Mouse (Mus musculus) embryonic facial prominence, embryonic 15.5 days (tissue): ENCODE results near the gene Hnrnpa2b1. TPM values are rescaled to one million over a fixed set of nuclear protein-coding genes. Genes with fewer than 3 reads are reported as not detected.

Experiments used
- ATAC-seq: fragments of 200-750 bp; cut with Nextera tagmentation; 2 replicates; pipeline ENCODE4 v1.8.0; 2017; ENCODE audit warnings: low read depth, moderate TSS enrichment; ENCODE audit not compliant: insufficient number of reproducible peaks, low FRiP score, low TSS enrichment
- H3K27ac ChIP-seq: fragments of 300-500 bp; sonication (generic); replicated peaks from 2 replicates; pipeline ENCODE4 v1.5.1; 2015; ENCODE audit warnings: mild to moderate bottlenecking, inconsistent platforms
- H3K27me3 ChIP-seq: fragments of 300-500 bp; sonication (generic); 2 replicates; pipeline ENCODE4 v1.6.1; 2015; ENCODE audit warnings: inconsistent platforms
- H3K36me3 ChIP-seq: fragments of 300-500 bp; sonication (generic); 2 replicates; pipeline ENCODE4 v1.6.1; 2015; ENCODE audit warnings: mild to moderate bottlenecking, inconsistent platforms
- H3K4me1 ChIP-seq: fragments of 300-500 bp; sonication (generic); 2 replicates; pipeline ENCODE4 v1.6.1; 2015; ENCODE audit warnings: inconsistent platforms
- H3K4me2 ChIP-seq: fragments of 300-500 bp; sonication (generic); replicated peaks from 2 replicates; pipeline ENCODE4 v1.6.1; 2015; ENCODE audit warnings: mild to moderate bottlenecking, inconsistent platforms
- H3K4me3 ChIP-seq: fragments of 300-500 bp; sonication (generic); replicated peaks from 2 replicates; pipeline ENCODE4 v1.5.1; 2015; ENCODE audit warnings: mild to moderate bottlenecking, inconsistent platforms
- H3K9ac ChIP-seq: fragments of 300-500 bp; sonication (generic); 2 replicates; pipeline ENCODE4 v1.6.1; 2015; ENCODE audit warnings: inconsistent platforms
- H3K9me3 ChIP-seq: fragments of 300-500 bp; sonication (generic); replicated peaks from 2 replicates; pipeline ENCODE4 v1.6.1; 2016; ENCODE audit warnings: inconsistent platforms
- WGBS: fragments of 180-500 bp; shearing (Covaris S2); methylation state at CpG from one replicate; pipeline ENCODE4 v1.1.7; 2015; 5-methylcytosine and 5-hydroxymethylcytosine counted together
- polyA plus RNA-seq: library from polyadenylated mRNA; unstranded; fragments of >200 nt; fragmentation: Nextera tagmentation; extraction: Ambion mirVana; gene quantifications from 2 replicates; pipeline ENCODE4 v1.2.1, GENCODE M21; 2015

Gene Hnrnpa2b1
- polyA plus RNA-seq, 1 experiment from 2014 or later: 1,589 TPM

DNA sequence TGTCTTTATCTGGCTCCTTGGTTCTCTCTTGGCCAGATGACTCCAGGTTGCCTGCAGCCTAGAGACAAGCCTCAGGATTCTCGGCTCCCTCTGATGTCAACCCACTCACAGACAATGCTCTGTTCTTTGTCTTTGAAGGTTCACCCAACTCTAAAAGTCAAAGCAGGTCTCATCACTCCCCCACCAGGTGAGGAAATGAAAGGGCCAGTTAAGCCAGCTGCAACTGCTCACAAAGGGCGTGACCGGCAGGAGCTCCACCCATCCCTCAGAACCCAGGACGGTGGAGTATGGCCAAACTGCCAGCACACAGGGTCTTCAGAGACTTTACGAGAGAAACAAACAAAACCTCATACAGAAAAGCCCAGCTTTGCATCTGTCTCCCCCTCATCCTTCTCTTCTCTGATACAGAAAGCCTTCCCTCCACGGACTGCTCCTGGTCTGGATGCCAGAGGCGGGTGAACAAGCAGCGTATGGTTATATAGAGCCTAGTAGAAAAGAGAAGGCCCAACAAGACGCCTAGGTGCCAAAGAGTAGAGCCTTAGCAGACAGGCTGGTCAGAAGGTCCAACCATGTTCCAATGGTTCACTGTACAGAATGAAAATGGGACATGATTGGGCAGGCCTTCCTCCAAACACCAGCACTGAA lies 27.4 kb downstream of the Hnrnpa2b1 start:
- peaks cover 4% of the 10 kb centered on the region; the same call in 1 of the 2 replicates for H3K4me1 ChIP-seq
- no peak overlapping the region for H3K4me3 ChIP-seq
- H3K9ac ChIP-seq: no peak overlapping the region
- H3K36me3 ChIP-seq: no peaks in the 10 kb centered on the region
- no peaks in the 10 kb centered on the region for H3K9me3 ChIP-seq
- H3K27ac ChIP-seq: no peak overlapping the region
- ATAC-seq: no peak
- WGBS: 53% methylated on average over 9 of the region's 9 CpGs
- no peak overlapping the region for H3K4me2 ChIP-seq
- no peaks in the 10 kb centered on the region for H3K27me3 ChIP-seq

- no peak for ATAC-seq
- Histone ChIP-seq H3K36me3 (no peaks in the 10 kb centered on the region), H3K27me3 (peaks cover under 1% of the 10 kb centered on the region; the same call in 1 of the 2 replicates), H3K27ac (no peak overlapping the region), H3K4me1 (peaks cover 9% of the 10 kb centered on the region; the same call in 1 of the 2 replicates), H3K9ac (no peak overlapping the region), H3K4me3 (no peak overlapping the region), H3K4me2 (no peak overlapping the region), H3K9me3 (no peaks in the 10 kb centered on the region)
- whole genome bisulfite sequencing: 82% methylated on average over 9 of the region's 9 CpGs
Measured at GRCm38 (mm10) chr6:51438826-51439330, 30.8 kb downstream of the Hnrnpa2b1 start.

DNA sequence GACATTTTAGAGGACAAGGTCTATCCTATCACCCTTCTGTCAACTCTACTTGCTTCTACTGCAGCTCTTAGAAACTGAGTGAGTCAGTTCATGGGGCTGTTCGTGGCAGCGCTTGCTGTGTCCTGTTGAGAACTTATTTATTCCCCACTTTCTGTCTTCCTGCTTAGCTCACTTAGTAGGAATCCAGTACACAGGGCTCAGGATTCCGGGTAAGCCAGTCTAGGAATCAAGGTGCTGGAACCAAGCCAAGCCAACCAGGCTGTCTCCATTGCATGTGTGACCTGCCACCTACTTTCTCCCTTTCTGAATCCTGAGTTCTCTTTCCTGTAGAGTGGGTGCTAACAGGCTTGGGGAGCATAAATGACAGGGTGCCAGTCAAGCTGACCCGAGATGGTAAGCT lies 32.0 kb downstream of the Hnrnpa2b1 start:
- no peak overlapping the region for H3K4me3 ChIP-seq
- H3K9ac ChIP-seq: no peak overlapping the region
- no peak for ATAC-seq
- peaks cover 13% of the 10 kb centered on the region for H3K27me3 ChIP-seq
- peaks cover 19% of the 10 kb centered on the region for H3K4me1 ChIP-seq
- H3K27ac ChIP-seq: 0 out of 2 replicates have a peak overlapping the region, but pooled peaks have one; percentile 24
- no peak overlapping the region for H3K4me2 ChIP-seq
- no peaks in the 10 kb centered on the region for H3K9me3 ChIP-seq
- 58% methylated on average over 4 of the region's 4 CpGs for WGBS
- no peaks in the 10 kb centered on the region for H3K36me3 ChIP-seq

- ATAC-seq: no peak
- H3K4me2 ChIP-seq: no peak overlapping the region
- WGBS: 37% methylated on average over 7 of the region's 7 CpGs
Measured at GRCm38 (mm10) chr6:51434270-51434669, 35.4 kb downstream of the Hnrnpa2b1 start.

GRCm38 (mm10) chr6:51432535-51433397 lies 36.9 kb downstream of the Hnrnpa2b1 start, which contains the start of gene Nfe2l3:
TSS of gene Nfe2l3 (plus strand) at chr6:51432670.
- H3K4me1 ChIP-seq: peaks cover 23% of the 10 kb centered on the region
- H3K36me3 ChIP-seq: no peaks in the 10 kb centered on the region
- H3K27me3 ChIP-seq: peaks cover 19% of the 10 kb centered on the region
- 0 out of 2 replicates have a peak within 1 kb of the TSS, but pooled peaks have one; percentile 39 for H3K27ac ChIP-seq
- H3K9ac ChIP-seq: peak within 1 kb of the TSS; percentile 31
- peak within 1 kb of the TSS; percentile 95 for H3K4me2 ChIP-seq
- under 1% methylated on average over 74 of the region's 74 CpGs for WGBS
- peak within 1 kb of the TSS; percentile 54 for H3K4me3 ChIP-seq
- no peaks in the 10 kb centered on the region for H3K9me3 ChIP-seq
- peak; percentile 76 for ATAC-seq

More at GRCm38 (mm10) chr6:51434270-51434669, 35.4 kb downstream of the Hnrnpa2b1 start:
- Histone ChIP-seq H3K9ac (no peak overlapping the region), H3K27ac (no peak overlapping the region), H3K9me3 (no peaks in the 10 kb centered on the region), H3K4me1 (peaks cover 23% of the 10 kb centered on the region), H3K36me3 (no peaks in the 10 kb centered on the region), H3K27me3 (peaks cover 19% of the 10 kb centered on the region), H3K4me3 (peak overlapping the region; percentile 54; the same call in 1 of the 2 replicates)

DNA sequence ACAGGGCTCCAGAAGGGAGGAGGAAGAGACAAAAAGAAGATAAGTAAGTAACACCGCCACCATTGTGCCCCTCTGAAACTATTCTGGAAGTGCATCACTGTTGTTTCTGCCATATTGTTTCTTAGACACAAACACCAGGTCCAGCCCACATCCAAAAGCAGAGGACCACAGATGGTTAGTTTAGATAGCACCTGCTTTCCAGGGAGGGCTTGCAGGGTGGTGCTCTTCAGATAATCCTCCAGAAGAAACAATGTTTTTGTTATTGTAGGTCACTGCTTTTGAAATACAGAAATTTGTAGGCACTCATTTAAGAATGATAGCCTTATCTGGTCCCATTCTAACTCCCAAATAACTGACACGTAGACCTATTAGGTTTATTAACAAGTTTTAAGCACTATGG lies 45.2 kb downstream of the Hnrnpa2b1 start:
- H3K4me3 ChIP-seq: no peak overlapping the region

DNA sequence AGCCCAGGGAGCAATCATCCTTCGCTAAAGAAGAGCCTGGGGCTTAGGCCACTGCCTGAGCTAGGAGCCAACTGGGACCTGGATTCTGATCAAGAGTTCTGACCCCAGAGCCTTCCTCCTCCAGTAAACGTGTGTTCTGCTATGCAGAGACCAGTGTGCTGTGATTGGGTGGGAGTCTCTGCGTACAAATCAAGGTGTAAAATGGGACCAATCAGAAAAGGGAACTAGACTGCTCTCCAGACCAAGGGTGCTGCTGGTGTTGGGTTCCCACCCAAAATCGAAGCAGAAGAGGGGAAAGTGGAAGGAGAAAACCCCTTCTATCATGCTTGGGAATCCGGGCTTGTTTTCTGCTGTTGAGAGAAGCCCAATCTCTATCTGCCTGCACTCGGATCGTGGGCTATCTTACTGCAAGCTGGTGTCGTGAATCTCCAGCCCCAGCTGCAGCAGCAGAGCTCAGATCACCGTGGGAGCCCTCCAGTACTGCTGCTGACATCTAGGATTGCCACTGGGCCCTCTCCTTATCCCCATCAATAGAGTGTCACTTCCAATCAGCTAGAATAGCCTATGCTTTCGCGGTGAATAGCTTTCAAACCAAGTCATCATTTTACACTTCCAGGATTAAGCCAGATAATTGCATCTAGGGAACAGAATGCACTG lies 46.1 kb downstream of the Hnrnpa2b1 start:
- Histone ChIP-seq H3K9ac (no peak overlapping the region), H3K4me3 (no peak overlapping the region), H3K36me3 (no peaks in the 10 kb centered on the region), H3K4me1 (no peaks in the 10 kb centered on the region), H3K27me3 (no peaks in the 10 kb centered on the region), H3K9me3 (no peaks in the 10 kb centered on the region), H3K4me2 (no peak overlapping the region), H3K27ac (no peak overlapping the region)
- WGBS: 45% methylated on average over 11 of the region's 11 CpGs
- ATAC-seq: no peak

More for the DNA sequence above, 45.2 kb downstream of the Hnrnpa2b1 start:
- 94% methylated on average over 2 of the region's 2 CpGs for WGBS
- Histone ChIP-seq H3K9me3 (no peaks in the 10 kb centered on the region), H3K4me1 (no peaks in the 10 kb centered on the region), H3K4me2 (no peak overlapping the region), H3K9ac (no peak overlapping the region), H3K36me3 (no peaks in the 10 kb centered on the region), H3K27ac (no peak overlapping the region), H3K27me3 (no peaks in the 10 kb centered on the region)
- ATAC-seq: no peak

DNA sequence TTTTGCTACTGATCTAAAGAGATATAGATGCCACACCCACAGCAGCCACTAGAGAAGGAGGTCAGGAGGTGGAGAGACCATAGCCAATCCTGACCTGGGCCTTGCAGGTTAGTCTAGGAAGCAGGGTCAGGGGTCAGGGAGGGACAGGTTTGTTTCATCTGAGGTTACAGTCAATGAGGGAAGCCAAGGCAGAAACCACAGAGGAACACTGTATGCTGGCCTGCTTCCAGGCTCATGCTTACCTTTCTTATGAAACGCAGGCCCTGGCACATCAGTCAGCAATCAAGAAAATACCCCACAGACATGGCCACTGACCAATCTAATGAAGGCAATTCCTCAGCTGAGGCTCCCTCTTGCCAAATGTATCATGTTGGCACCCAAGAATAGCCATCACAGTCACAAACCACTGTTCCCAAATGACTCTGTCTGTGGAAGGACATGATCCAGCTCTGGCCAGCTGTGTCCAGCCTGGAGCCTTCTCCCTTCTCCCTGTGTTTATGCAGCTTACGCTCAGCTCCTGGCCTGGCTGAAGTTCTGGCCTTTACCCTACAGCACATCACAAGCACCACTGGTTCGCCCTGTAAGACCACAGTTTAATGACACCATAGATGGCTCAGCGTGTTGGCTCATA lies 52.3 kb downstream of the Hnrnpa2b1 start:
- Histone ChIP-seq H3K27me3 (no peaks in the 10 kb centered on the region), H3K9ac (no peak overlapping the region), H3K4me1 (no peaks in the 10 kb centered on the region), H3K36me3 (no peaks in the 10 kb centered on the region), H3K4me3 (no peak overlapping the region), H3K4me2 (no peak overlapping the region), H3K27ac (no peak overlapping the region), H3K9me3 (no peaks in the 10 kb centered on the region)
- WGBS: 84% methylated on average over 4 of the region's 4 CpGs
- no peak for ATAC-seq

GRCm38 (mm10) chr6:51416433-51416832 lies 53.3 kb downstream of the Hnrnpa2b1 start:
- Histone ChIP-seq H3K36me3 (no peaks in the 10 kb centered on the region), H3K27me3 (no peaks in the 10 kb centered on the region), H3K4me1 (no peaks in the 10 kb centered on the region), H3K9ac (no peak overlapping the region), H3K9me3 (no peaks in the 10 kb centered on the region), H3K4me3 (no peak overlapping the region), H3K27ac (no peak overlapping the region), H3K4me2 (no peak overlapping the region)
- WGBS: 16% methylated on average over 1 of the region's 1 CpGs
- ATAC-seq: no peak
